Mouse (Mus musculus) kidney, adult 18-20 months (tissue): ENCODE results near the gene Rpl37a.
A peak's percentile ranks its signal among the peaks of the same experiment; 100 is the strongest.

Experiments
- DNase-seq: peaks from one replicate; pipeline ENCODE4 v3.0.0; 2021

The Rpl37a gene

GRCm38 (mm10) chr1:72710753-72711653 lies at the start of gene Rpl37a:
TSS of gene Rpl37a (plus strand) at chr1:72711290.
- DNase-seq, result peak; percentile 97

DNA sequence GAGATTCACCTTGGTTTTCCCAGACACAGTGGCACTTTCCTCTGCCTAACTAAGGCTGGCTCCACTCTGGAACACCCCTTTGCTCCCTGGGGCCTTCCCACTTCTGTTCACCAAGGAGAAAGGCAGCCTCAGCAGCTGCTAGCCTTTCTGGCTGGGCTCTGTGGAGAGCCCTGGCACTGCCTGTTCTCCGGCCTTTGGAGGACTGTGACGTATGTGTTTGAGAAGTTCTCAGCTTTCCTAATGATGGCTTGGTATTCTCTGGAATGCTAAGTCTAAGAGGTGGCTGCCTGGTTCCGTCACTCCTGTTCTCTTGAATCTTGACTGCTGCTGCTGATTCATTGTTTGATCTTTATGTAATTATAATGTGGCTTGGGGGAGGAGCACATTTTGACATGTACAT lies 38.0 kb upstream of the Rpl37a start:
- DNase-seq, result no peak

GRCm38 (mm10) chr1:72696256-72696655 lies 14.8 kb upstream of the Rpl37a start:
- DNase-seq, result no peak

- DNase-seq, result no peak
Measured at GRCm38 (mm10) chr1:72698651-72699050, 12.4 kb upstream of the Rpl37a start.

DNA sequence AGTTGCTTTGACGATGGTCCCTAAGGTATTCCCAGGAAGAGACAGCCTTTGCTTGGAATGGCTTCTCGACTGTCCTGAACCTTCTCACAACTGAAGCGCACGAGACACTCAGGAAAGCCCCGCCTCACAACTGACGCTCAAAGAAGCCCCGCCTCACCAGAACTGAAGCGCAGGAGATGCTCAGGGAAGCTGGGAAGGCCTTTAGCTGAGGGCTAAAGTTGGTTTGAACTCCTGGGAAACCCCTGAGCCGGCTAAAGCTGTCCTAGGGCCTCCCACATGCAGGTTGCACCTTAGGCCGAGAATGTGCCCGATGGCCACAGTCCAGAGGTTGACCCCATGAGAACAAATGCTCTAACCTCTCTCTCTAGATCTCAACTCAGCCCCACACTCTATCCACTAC lies 10.6 kb upstream of the Rpl37a start, which contains the start of gene Ankar:
Ankar (minus strand) TSS at position 101 of the 400 bp plus-strand sequence.
- DNase-seq, result no peak

- no peak for DNase-seq
Measured at GRCm38 (mm10) chr1:72707525-72707924, 3.6 kb upstream of the Rpl37a start.

DNA sequence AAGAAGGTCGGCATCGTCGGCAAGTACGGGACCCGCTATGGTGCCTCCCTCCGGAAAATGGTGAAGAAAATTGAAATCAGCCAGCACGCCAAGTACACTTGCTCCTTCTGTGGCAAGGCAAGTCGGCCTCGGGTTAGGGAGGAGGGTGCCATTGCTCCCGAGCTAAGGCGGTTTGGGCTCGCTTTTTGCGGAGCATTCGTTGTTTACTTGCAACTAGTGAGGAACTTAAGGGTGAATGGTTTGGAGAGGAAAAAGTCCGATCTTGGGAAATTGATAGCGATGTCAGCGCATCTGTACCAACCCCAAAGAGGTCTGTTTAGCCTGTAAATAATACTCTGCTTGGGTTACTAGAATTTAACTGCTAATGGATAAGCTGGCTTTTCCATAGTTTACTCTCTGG lies 594 bp downstream of the Rpl37a start:
- DNase-seq, result no peak

- no peak for DNase-seq
Measured at GRCm38 (mm10) chr1:72714547-72714946, 3.5 kb downstream of the Rpl37a start.

DNA sequence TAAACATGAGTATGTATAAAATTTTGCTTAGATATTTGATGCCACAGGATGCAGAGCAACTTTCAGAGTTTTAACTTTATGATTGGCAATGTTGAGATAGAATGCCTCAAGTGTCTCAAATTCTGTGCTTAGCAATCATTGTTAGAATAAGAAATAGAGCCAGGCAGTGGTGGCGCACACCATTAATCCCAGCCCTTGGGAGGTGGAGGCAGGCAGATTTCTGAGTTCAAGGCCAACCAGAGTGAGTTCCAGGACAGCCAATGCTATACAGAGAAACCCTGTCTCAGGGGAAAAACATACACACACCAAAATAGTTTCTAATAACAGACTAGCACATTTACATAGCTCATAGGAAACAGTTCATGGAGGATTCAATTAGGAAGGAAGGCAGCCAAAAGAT lies 4.0 kb downstream of the Rpl37a start:
- DNase-seq, result no peak

GRCm38 (mm10) chr1:72715593-72716361 lies 4.7 kb downstream of the Rpl37a start:
- no peak for DNase-seq

GRCm38 (mm10) chr1:72716421-72716820 lies 5.3 kb downstream of the Rpl37a start:
- DNase-seq, result no peak

- peak; percentile 77 for DNase-seq
Measured at GRCm38 (mm10) chr1:72716926-72717325, 5.8 kb downstream of the Rpl37a start.

GRCm38 (mm10) chr1:72717540-72717939 lies 6.5 kb downstream of the Rpl37a start:
- DNase-seq, result no peak

DNA sequence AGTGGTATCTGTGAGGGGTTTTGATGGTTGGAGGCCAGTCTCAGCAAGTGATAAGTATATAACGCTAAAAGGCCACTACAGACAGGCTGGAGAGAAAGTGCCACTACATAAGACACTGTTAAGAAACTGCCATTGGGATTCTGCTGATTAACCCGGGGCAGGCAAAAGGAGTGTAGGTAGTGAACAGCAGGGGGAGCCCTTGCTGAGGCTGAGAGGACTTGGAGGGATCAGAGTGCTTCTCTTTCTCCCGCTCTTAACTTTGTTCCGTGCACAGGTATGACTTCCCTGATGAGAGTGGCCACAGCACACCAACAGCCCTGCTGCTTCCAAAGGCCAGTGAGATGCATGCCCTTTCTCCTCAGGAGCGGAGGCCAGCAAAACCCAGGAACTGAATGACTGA lies 7.8 kb downstream of the Rpl37a start:
- DNase-seq, result peak; percentile 66

- DNase-seq, result no peak
Measured at GRCm38 (mm10) chr1:72720115-72720725, 9.1 kb downstream of the Rpl37a start.

DNA sequence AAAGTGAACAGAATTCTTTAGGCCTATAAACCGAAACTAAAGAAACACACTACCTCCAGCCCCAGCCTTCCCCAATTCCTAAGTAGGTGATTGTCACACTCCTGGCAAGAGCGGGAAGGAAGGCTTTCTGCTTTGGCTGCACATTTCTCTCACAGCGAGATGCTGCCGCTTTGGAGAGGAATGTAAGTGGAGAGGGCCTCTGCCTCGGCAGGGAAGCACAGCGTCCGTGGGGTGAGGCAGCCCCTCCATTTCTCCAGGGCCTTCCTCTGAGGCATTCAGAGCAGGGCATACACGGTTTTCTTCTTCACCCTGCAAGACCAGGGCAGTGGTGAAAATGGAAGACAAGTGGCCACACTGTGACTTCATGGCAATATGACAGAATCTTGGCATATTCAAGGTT lies 11.6 kb downstream of the Rpl37a start:
- DNase-seq, result no peak

- DNase-seq, result no peak
Measured at GRCm38 (mm10) chr1:72724354-72724753, 13.3 kb downstream of the Rpl37a start.

DNA sequence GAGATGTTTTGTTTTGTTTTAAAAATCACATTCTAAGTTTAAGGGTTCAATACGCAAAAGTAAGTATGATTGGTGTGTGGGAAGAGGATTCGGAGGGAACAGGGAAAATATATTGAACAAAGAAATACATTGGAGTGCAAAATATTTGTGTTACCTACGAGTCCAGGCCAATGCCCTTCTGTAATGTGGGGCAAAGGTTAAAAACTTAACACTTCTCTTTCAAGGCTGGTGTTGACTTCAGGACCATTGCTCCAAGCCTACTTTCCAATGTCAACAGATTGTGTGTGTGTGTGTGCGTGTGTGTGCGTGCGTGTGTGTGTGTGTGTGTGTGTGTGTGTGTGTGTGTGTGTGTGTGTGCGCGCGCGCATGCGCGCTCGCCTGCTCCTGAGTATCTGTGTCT lies 14.9 kb downstream of the Rpl37a start:
- DNase-seq, result no peak

DNA sequence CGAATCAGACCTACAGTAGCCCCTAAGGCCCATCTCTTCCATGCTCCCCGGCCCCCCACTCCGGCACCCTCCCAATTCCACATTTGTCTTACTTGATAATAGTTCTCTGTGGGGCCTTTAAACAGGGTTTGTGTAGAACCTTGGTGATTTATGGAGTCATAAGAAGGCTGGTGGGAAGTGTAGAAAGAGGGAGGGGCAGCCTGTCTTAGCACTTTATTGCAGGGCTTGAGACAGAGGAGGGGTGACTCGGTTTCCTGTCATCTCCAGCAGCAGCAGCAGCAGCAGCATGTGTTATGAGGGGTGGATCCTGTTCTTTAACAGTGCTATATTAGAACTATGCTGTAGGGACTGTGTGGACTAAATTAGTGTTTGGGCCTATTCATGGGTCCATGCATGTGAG lies 17.7 kb downstream of the Rpl37a start:
- DNase-seq, result no peak

GRCm38 (mm10) chr1:72730126-72730525 lies 19.0 kb downstream of the Rpl37a start:
- DNase-seq, result no peak

- no peak for DNase-seq
Measured at GRCm38 (mm10) chr1:72733191-72733691, 22.2 kb downstream of the Rpl37a start.

DNA sequence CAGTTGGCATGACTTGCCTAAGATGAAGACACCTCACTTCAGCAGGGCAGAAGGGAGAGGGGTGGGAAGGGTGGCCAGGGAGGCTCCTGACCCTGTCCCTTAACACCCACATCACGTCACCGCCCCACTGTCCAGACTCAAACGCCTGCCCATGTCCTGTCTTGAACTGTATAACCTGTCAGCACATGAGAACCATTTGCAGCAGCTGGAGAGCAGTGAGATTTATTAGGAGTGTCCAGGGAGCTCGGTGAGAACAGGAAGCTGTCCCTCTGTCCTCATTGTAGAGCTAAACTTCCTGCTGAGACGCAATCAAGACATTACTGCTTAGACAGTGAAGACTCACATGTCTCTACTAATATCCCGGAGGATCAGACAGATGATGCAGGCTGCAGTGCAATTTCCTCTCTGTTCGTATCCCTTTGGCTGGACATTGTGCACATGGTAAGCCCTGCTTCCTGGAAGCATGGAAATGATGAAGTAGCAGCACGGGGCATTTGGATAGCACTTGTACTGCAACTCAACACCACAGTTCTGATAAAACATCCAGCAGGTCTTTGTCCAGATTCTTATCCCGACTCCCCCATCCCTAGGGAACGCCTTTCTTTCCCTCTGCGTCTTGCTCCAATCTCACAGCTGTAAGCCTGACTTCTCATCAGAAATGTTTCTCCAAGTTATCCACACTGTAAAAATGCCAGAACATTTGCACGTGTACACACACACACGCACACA lies 25.5 kb downstream of the Rpl37a start:
- no peak for DNase-seq
